Mouse (Mus musculus): Measurements from ENCODE around the gene Ugt2b5. TPM values are rescaled to one million over a fixed set of nuclear protein-coding genes. Genes with fewer than 3 reads are reported as not detected.
"Not testable (repeated sequence)": the region's sequence is repeated elsewhere in the genome, so short reads cannot be mapped to it uniquely, and the experiment has no call there.

Gene Ugt2b5
- 3.5 and 3.8 TPM in 2 replicates for polyA plus RNA-seq (2016; fragmentation: Nextera tagmentation; extraction: Ambion mirVana)

GRCm38 (mm10) chr5:87140196-87140595 is at the start of gene Ugt2b5:
Gene Ugt2b5 (minus strand): TSS chr5:87140318.
- H3K27ac ChIP-seq; H3K9ac ChIP-seq; ATAC-seq; H3K4me1 ChIP-seq; H3K36me3 ChIP-seq; H3K4me2 ChIP-seq; H3K27me3 ChIP-seq (replicated peaks); H3K4me3 ChIP-seq; H3K9me3 ChIP-seq (replicated peaks): not testable (repeated sequence)
- WGBS (ENCODE audit: insufficient replicate concordance) = 79% methylated on average over 1 of the region's 2 CpGs

GRCm38 (mm10) chr5:87175780-87176179 is 35.7 kb upstream of the Ugt2b5 start:
- 36% methylated on average over 2 of the region's 2 CpGs for WGBS (ENCODE audit: insufficient replicate concordance)
- not testable (repeated sequence) for H3K27me3 ChIP-seq (replicated peaks); H3K9me3 ChIP-seq (replicated peaks); H3K27ac ChIP-seq; H3K36me3 ChIP-seq; ATAC-seq; H3K9ac ChIP-seq; H3K4me1 ChIP-seq; H3K4me3 ChIP-seq; H3K4me2 ChIP-seq

GRCm38 (mm10) chr5:87174671-87175070 is 34.6 kb upstream of the Ugt2b5 start:
- H3K4me3 ChIP-seq = no peak overlapping the region
- H3K4me1 ChIP-seq = no peaks in the 10 kb centered on the region
- H3K9me3 ChIP-seq (replicated peaks) = no peaks in the 10 kb centered on the region
- ATAC-seq = no peak
- WGBS (ENCODE audit: insufficient replicate concordance) = 65% methylated on average over 2 of the region's 2 CpGs
- H3K4me2 ChIP-seq = no peak overlapping the region
- no peak overlapping the region for H3K9ac ChIP-seq
- H3K27ac ChIP-seq = no peak overlapping the region
- H3K27me3 ChIP-seq (replicated peaks) = no peaks in the 10 kb centered on the region
- H3K36me3 ChIP-seq = no peaks in the 10 kb centered on the region

GRCm38 (mm10) chr5:87147741-87148454 is 7.8 kb upstream of the Ugt2b5 start:
- no peak overlapping the region for H3K27ac ChIP-seq
- ATAC-seq = no peak

GRCm38 (mm10) chr5:87142865-87143456 is 2.8 kb upstream of the Ugt2b5 start:
- no peak; the same call in 1 of the 2 replicates for ATAC-seq
- H3K9ac ChIP-seq = no peak overlapping the region
- H3K4me2 ChIP-seq = no peak overlapping the region
- H3K27ac ChIP-seq = no peak overlapping the region
- no peaks in the 10 kb centered on the region for H3K4me1 ChIP-seq
- no peak overlapping the region for H3K4me3 ChIP-seq
- no peaks in the 10 kb centered on the region for H3K36me3 ChIP-seq
- no peaks in the 10 kb centered on the region for H3K27me3 ChIP-seq (replicated peaks)
- H3K9me3 ChIP-seq (replicated peaks) = no peaks in the 10 kb centered on the region
- 34% methylated on average over 3 of the region's 3 CpGs for WGBS (ENCODE audit: insufficient replicate concordance)

More at GRCm38 (mm10) chr5:87147741-87148454, 7.8 kb upstream of the Ugt2b5 start:
- no peaks in the 10 kb centered on the region for H3K9me3 ChIP-seq (replicated peaks)
- no peaks in the 10 kb centered on the region for H3K36me3 ChIP-seq
- no peak overlapping the region for H3K4me2 ChIP-seq
- H3K4me1 ChIP-seq = no peaks in the 10 kb centered on the region
- no peak overlapping the region for H3K4me3 ChIP-seq
- H3K27me3 ChIP-seq (replicated peaks) = no peaks in the 10 kb centered on the region
- WGBS (ENCODE audit: insufficient replicate concordance) = 70% methylated on average over 8 of the region's 8 CpGs
- no peak overlapping the region for H3K9ac ChIP-seq

GRCm38 (mm10) chr5:87103697-87104096 is 36.4 kb downstream of the Ugt2b5 start:
- not testable (repeated sequence) for H3K27ac ChIP-seq; ATAC-seq; H3K4me1 ChIP-seq; H3K36me3 ChIP-seq; H3K9me3 ChIP-seq (replicated peaks); H3K4me2 ChIP-seq; H3K27me3 ChIP-seq (replicated peaks); H3K4me3 ChIP-seq; H3K9ac ChIP-seq
- 56% methylated on average over 1 of the region's 1 CpGs for WGBS (ENCODE audit: insufficient replicate concordance)

GRCm38 (mm10) chr5:87092346-87093027 is 47.6 kb downstream of the Ugt2b5 start, which contains the start of gene Ugt2b36:
Gene Ugt2b36 (minus strand): TSS chr5:87092555.
- Histone ChIP-seq H3K27me3 (replicated peaks) (no peaks in the 10 kb centered on the region), H3K4me2 (no peak within 1 kb of the TSS), H3K4me1 (no peaks in the 10 kb centered on the region), H3K9ac (no peak within 1 kb of the TSS), H3K4me3 (no peak within 1 kb of the TSS), H3K27ac (no peak within 1 kb of the TSS), H3K36me3 (no peaks in the 10 kb centered on the region), H3K9me3 (replicated peaks) (no peaks in the 10 kb centered on the region)
- 37% methylated on average over 1 of the region's 1 CpGs for WGBS (ENCODE audit: insufficient replicate concordance)
- ATAC-seq = no peak

- Histone ChIP-seq H3K9ac (no peak overlapping the region), H3K27me3 (replicated peaks) (no peaks in the 10 kb centered on the region), H3K4me2 (no peak overlapping the region), H3K4me3 (no peak overlapping the region), H3K36me3 (no peaks in the 10 kb centered on the region), H3K9me3 (replicated peaks) (no peaks in the 10 kb centered on the region), H3K4me1 (no peaks in the 10 kb centered on the region), H3K27ac (no peak overlapping the region)
- ATAC-seq = no peak
These were observed 49.0 kb downstream of the Ugt2b5 start for GRCm38 (mm10) chr5:87091111-87091510.

- H3K9ac ChIP-seq = no peak overlapping the region
- H3K4me2 ChIP-seq = no peak overlapping the region
- no peaks in the 10 kb centered on the region for H3K4me1 ChIP-seq
- no peaks in the 10 kb centered on the region for H3K27me3 ChIP-seq (replicated peaks)
- no peaks in the 10 kb centered on the region for H3K36me3 ChIP-seq
- no peak for ATAC-seq
- H3K4me3 ChIP-seq = no peak overlapping the region
- no peaks in the 10 kb centered on the region for H3K9me3 ChIP-seq (replicated peaks)
- H3K27ac ChIP-seq = no peak overlapping the region
These were observed 50.9 kb downstream of the Ugt2b5 start for GRCm38 (mm10) chr5:87089264-87089663.

GRCm38 (mm10) chr5:87086269-87086668 is 53.8 kb downstream of the Ugt2b5 start:
- H3K27me3 ChIP-seq (replicated peaks) = no peaks in the 10 kb centered on the region
- H3K4me3 ChIP-seq = no peak overlapping the region
- no peaks in the 10 kb centered on the region for H3K36me3 ChIP-seq
- no peaks in the 10 kb centered on the region for H3K9me3 ChIP-seq (replicated peaks)
- H3K4me1 ChIP-seq = no peaks in the 10 kb centered on the region
- ATAC-seq = no peak
- no peak overlapping the region for H3K4me2 ChIP-seq
- H3K9ac ChIP-seq = no peak overlapping the region
- H3K27ac ChIP-seq = no peak overlapping the region
- WGBS (ENCODE audit: insufficient replicate concordance) = 52% methylated on average over 3 of the region's 3 CpGs
